Mouse (Mus musculus): ENCODE data around the gene Olfr131.
"Not testable (repeated sequence)": the region's sequence is repeated elsewhere in the genome, so short reads cannot be mapped to it uniquely, and the experiment has no call there.

Olfr131 gene

DNA sequence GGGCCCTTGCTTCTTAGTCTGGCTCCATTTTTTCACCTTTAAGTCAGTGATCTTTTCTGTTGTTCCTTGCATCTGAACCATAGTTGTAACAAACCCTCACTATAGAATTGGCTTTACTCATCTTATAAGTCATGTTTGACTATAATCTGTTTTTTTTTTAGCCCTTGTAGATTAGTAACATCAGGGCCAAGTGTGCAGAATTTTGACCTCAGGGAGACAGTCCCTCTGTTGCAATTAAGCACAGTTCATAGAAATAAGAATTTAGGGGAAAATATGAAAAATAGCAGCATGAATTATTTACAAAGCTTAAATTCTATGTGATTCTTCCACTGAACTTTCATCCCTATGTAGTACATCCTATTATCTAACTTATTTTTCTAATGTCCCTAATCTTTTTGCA is at the start of gene Olfr131:
Gene Olfr131 (minus strand): TSS at position 101 of the 400 bp plus-strand sequence.
- DNase-seq (ENCODE audit: extremely low read depth, low read depth, low spot score) = no peak

DNA sequence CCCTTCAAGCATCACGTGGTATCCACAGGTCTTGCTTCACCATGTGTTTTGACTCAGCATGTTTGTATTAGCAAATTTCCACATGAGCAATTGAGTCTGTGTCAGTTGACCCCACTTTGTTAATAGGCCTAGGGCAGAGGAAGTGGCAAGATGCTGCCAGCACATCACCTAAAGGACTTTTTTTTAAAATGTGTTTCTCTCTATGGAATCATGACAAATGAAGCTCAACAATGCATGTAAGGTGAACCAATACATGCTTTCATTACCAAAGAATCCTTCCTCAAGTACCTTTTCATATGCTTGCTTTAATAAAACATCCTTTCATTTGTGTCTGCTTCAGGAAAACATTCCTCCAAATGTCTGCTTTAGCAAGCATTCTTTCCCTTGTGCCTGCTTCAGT is 45.9 kb upstream of the Olfr131 start, which contains the start of gene Olfr132:
Gene Olfr132 (minus strand): TSS at position 101 of the 400 bp plus-strand sequence.
- no peak for DNase-seq (ENCODE audit: extremely low read depth, low read depth, low spot score)

DNA sequence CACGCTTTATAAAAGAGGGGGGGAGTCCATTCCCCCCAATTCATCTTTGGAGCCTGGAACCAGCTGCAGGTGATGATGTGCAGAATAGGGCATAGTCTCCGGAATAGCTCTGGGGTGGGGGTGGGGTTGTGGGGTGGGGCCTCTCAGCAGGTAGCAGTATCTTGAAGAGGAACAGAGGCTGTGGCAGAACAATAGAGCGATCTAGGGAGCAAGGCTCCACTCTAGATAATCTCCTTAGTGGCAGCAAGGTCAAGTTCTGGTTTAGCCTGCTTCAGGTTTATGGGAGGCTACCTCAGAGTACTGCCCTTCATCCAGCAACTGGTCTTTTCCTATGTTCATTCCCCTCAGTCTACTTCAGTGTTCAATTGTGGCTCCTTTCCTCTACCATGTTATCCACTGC is 36.9 kb upstream of the Olfr131 start:
- DNase-seq (ENCODE audit: extremely low read depth, low read depth, low spot score) = not testable (repeated sequence)

DNA sequence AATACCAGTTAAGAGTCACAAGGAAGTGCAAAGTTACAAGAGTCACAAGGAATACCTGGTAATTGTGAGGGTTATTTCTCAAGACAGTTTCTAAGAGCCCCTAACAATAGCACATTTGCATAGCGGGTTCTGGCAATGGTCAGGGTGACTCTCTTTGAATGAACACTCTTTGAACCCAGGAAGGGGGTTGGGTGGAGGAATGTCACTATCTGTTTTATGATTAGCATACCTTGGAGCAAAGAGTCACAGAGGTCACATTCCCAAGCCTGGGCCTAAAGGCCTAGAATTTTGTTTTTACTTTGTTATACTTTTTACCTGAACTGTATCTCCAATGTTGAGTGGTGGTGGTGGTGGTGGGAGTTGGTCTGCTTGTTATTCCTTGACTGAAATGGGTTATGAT is 35.7 kb upstream of the Olfr131 start:
- not testable (repeated sequence) for DNase-seq (ENCODE audit: extremely low read depth, low read depth, low spot score)

DNA sequence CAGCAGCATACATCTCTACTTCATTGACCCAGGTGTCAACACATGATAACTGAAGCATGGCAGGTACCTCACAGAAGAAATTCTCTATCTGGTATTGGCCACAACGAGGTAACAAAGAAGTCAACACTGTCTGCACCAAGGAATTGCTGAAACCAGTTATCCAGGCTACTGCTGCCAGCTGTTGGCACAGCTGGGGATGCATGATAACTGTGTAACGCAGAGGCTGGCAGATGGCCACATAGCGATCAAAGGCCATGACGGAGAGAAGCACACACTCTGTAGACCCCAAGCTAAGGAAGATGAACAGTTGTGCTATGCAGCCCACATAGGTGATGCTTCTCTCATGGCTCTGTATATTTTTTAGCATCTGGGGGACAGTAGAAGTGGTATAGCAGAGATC is 6.1 kb downstream of the Olfr131 start:
- DNase-seq (ENCODE audit: extremely low read depth, low read depth, low spot score) = no peak

DNA sequence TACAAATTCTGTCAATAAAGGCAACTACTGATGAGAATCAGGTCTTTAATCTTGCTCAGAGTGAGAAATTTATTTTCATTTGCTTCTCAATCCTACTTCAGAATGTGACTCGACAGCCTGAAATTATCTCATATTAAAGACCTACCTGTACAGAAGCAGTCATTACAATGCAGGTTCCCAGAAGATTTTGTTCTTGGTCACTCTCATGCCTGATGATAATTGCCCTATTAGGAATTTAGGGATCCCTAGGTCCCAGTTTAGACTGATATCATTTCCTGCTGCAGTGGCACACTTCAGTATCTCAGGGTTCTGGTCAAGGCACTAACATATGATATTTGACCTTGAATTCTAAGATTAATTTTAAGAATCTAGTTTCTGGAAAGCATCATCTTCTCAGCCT is 24.9 kb downstream of the Olfr131 start, which contains the start of gene Olfr130:
Gene Olfr130 (plus strand): TSS at position 301 of the 400 bp plus-strand sequence.
- no peak for DNase-seq (ENCODE audit: extremely low read depth, low read depth, low spot score)

DNA sequence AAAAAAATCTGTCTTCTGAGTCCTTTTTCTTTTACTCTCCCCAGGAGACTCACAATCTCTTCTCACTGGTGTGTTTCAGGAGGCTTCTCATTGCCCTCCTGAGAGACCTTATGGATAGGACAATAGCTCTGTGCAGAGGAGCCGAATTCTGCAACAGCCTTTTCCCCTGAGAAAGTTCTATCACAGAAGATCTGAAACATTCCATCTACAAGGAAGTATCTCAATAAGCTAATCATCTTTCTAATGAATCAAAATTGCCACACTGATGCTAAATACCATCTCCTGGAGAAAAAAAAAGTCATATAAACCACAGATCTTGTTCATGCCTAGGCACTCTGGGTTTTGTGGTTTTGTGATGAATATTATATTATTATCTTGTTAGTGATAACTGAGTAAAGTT is 28.5 kb downstream of the Olfr131 start, which contains the start of gene Olfr129:
Gene Olfr129 (minus strand): TSS at position 101 of the 400 bp plus-strand sequence.
- DNase-seq (ENCODE audit: extremely low read depth, low read depth, low spot score) = no peak
